Mouse (Mus musculus): ENCODE results near the gene Nbr1.
"Not testable (repeated sequence)": the region's sequence is repeated elsewhere in the genome, so short reads cannot be mapped to it uniquely, and the experiment has no call there.

GRCm38 (mm10) chr11:101620022-101620655 lies 68.2 kb downstream of the Nbr1 start:
- not testable (repeated sequence) for TF ChIP-seq POLR2A (IDR thresholded peaks at IDR 0.05; ENCODE audit: low read depth, low read length); CTCF (conservative IDR thresholded peaks at IDR 0.05; ENCODE audit: insufficient read depth, insufficient read length, low read depth, low read length)

Data from kidney, adult 2 months (tissue).